Comparison of ENCODE assay signal across 24 mouse cellular contexts in genomic region chr6:31392871-31393270, GRCm38 (mm10). TPM values are rescaled to one million over a fixed set of nuclear protein-coding genes. Genes with fewer than 3 reads are reported as not detected.
DNase-seq lines count a peak whose midpoint lies in the region; ATAC-seq lines count a peak whose summit lies in the region.
"Had no signal": no experiment of that assay in that cellular context is flagged by ENCODE, and none has a peak within 500 bp of the region (broad histone marks: within the 10 kb centered on the region; RNA-seq: fewer than 3 reads in every experiment).

No protein-coding gene starts in this region.

- no peak overlapping the region for H3K9ac ChIP-seq in kidney, embryonic 16.5 days (replicated peaks; ENCODE audit: low read length)
- H3K9ac ChIP-seq: embryonic facial prominence, embryonic 12.5 days; embryonic facial prominence, embryonic 15.5 days; forebrain, postnatal 0 days; hindbrain, embryonic 12.5 days; hindbrain, embryonic 15.5 days had no signal

- peak; percentile 38 for DNase-seq in kidney, adult 18-20 months
- DNase-seq in kidney, adult 9 months = peak; percentile 74
- DNase-seq in kidney, postnatal 10 days = no peak
- peak; percentile 12 for DNase-seq in NIH3T3 (ENCODE audit: low read depth)
- DNase-seq in kidney, postnatal 36 days = peak; percentile 62 to 72
- DNase-seq in cerebellum, adult 8-10 months = no peak
- DNase-seq: adrenal gland, postnatal 10 days; adrenal gland, postnatal 36 days; cerebellum, adult 18-20 months; cerebellum, adult 9-11 months; cerebellum, postnatal 25 days; forebrain, postnatal 0 days; gastrocnemius, adult 2 months; gastrocnemius, postnatal 25 days; heart, adult 2 months had no signal

- ATAC-seq in kidney, embryonic 16.5 days (ENCODE audit: low FRiP score, low TSS enrichment) = no peak
- ATAC-seq: CD4-positive, CD25-positive, alpha-beta regulatory T cell, adult 4 months; forebrain, embryonic 14.5 days; forebrain, postnatal 0 days; Patski had no signal

- H3K27me3 ChIP-seq in kidney, embryonic 16.5 days (ENCODE audit: insufficient read depth, low read length) = no peaks in the 10 kb centered on the region
- H3K27me3 ChIP-seq: embryonic facial prominence, embryonic 12.5 days; embryonic facial prominence, embryonic 15.5 days; hindbrain, embryonic 12.5 days; hindbrain, embryonic 15.5 days; Patski had no signal

- H3K4me1 ChIP-seq in kidney, embryonic 16.5 days (ENCODE audit: insufficient read depth, low read length) = no peaks in the 10 kb centered on the region

- no peak overlapping the region for H3K4me3 ChIP-seq in kidney, embryonic 16.5 days (ENCODE audit: low read length)
- H3K4me3 ChIP-seq: embryonic facial prominence, embryonic 12.5 days; embryonic facial prominence, embryonic 15.5 days; gastrocnemius, adult 2 months; heart, adult 2 months; heart, embryonic 10.5 days; hindbrain, embryonic 12.5 days; hindbrain, embryonic 15.5 days had no signal

- no peak overlapping the region for H3K27ac ChIP-seq in kidney, embryonic 16.5 days (ENCODE audit: low read length)
- H3K27ac ChIP-seq: embryonic facial prominence, embryonic 12.5 days; embryonic facial prominence, embryonic 15.5 days; gastrocnemius, adult 2 months; heart, adult 2 months; heart, embryonic 10.5 days; hindbrain, embryonic 12.5 days; hindbrain, embryonic 15.5 days had no signal

- no peaks in the 10 kb centered on the region for H3K36me3 ChIP-seq in kidney, embryonic 16.5 days (ENCODE audit: insufficient read depth, low read length)
- H3K36me3 ChIP-seq: embryonic facial prominence, embryonic 12.5 days; embryonic facial prominence, embryonic 15.5 days; heart, embryonic 10.5 days; hindbrain, embryonic 12.5 days; hindbrain, embryonic 15.5 days had no signal

- no peaks in the 10 kb centered on the region for H3K9me3 ChIP-seq in kidney, embryonic 16.5 days (ENCODE audit: low read length)
- H3K9me3 ChIP-seq: embryonic facial prominence, embryonic 12.5 days; embryonic facial prominence, embryonic 15.5 days; heart, embryonic 10.5 days; hindbrain, embryonic 12.5 days; hindbrain, embryonic 15.5 days had no signal

- 76% methylated on average over 5 of the region's 5 CpGs for WGBS in kidney, embryonic 16.5 days

- H3K4me2 ChIP-seq in kidney, embryonic 16.5 days (replicated peaks; ENCODE audit: low read depth, low read length) = no peak overlapping the region
- H3K4me2 ChIP-seq: embryonic facial prominence, embryonic 12.5 days; embryonic facial prominence, embryonic 15.5 days; hindbrain, embryonic 12.5 days; hindbrain, embryonic 15.5 days had no signal

RNA-seq across cellular contexts. Expression of gene Mkln1, which starts 5.7 kb away (rescaled TPM):
- polyA plus RNA-seq in kidney, embryonic 16.5 days (2015; fragmentation: Nextera tagmentation; extraction: Ambion mirVana) = 209 and 214 TPM in 2 replicates

Comparison
In these comparisons a context has a peak if more than half of its experiments do, and no peak if none do; other contexts are left out.
1. DNase-seq: peak in kidney, adult 18-20 months (single experiment), kidney, adult 9 months (single experiment), NIH3T3 (single experiment) and kidney, postnatal 36 days (2 of 2); none in kidney, postnatal 10 days (single experiment) and cerebellum, adult 8-10 months (single experiment).